Mouse (Mus musculus): ENCODE data around the gene Tmprss11d. TPM values are rescaled to one million over a fixed set of nuclear protein-coding genes. Genes with fewer than 3 reads are reported as not detected.

The Tmprss11d gene
- polyA plus RNA-seq, 1 experiment from 2014 or later = not detected

Other genes with a start within 250 kb of the Tmprss11d start
- gene Uba6, start 200.6 kb downstream of the Tmprss11d start, polyA plus RNA-seq (2018) = 8.5 to 13.8 TPM (median 9.9 TPM) in 3 replicates
- gene Gnrhr, start 175.5 kb downstream of the Tmprss11d start, polyA plus RNA-seq (2018) = not detected in 3 replicates
- gene Tmprss11c, start 84.1 kb downstream of the Tmprss11d start, polyA plus RNA-seq (2018) = not detected in 3 replicates
- not detected in 3 replicates for gene Tmprss11a, start 95.6 kb upstream of the Tmprss11d start, polyA plus RNA-seq (2018)
- gene Tmprss11g, start 145.2 kb upstream of the Tmprss11d start, polyA plus RNA-seq (2018) = not detected in 3 replicates

Measured in macrophage (primary cell).